Mouse (Mus musculus) stomach, embryonic 14.5 days (tissue): ENCODE results near the gene S1pr2. TPM values are rescaled to one million over a fixed set of nuclear protein-coding genes. Genes with fewer than 3 reads are reported as not detected.

Experiments
- ATAC-seq: fragments of 200-750 bp; cut with Nextera tagmentation; 2 replicates; pipeline ENCODE4 v1.8.0; 2017; ENCODE audit warnings: low read depth, moderate TSS enrichment; ENCODE audit not compliant: insufficient number of reproducible peaks, insufficient read depth, low FRiP score
- H3K27ac ChIP-seq: fragments of 300-500 bp; sonication (generic); 2 replicates; pipeline ENCODE4 v1.5.1; 2014; ENCODE audit warnings: mild to moderate bottlenecking, low read length, moderate library complexity, mixed read lengths
- H3K27me3 ChIP-seq: fragments of 300-500 bp; sonication (generic); 2 replicates; pipeline ENCODE4 v1.6.1; 2014; ENCODE audit warnings: low read length, control low read depth, mixed read lengths; ENCODE audit not compliant: control insufficient read depth, insufficient read depth
- H3K36me3 ChIP-seq: fragments of 300-500 bp; sonication (generic); 2 replicates; pipeline ENCODE4 v1.6.1; 2014; ENCODE audit warnings: mild to moderate bottlenecking, control low read depth, low read length, moderate library complexity, mixed read lengths; ENCODE audit not compliant: control insufficient read depth, insufficient read depth
- H3K4me1 ChIP-seq: fragments of 300-500 bp; sonication (generic); 2 replicates; pipeline ENCODE4 v1.6.1; 2014; ENCODE audit warnings: low read length, control low read depth, mixed read lengths; ENCODE audit not compliant: control insufficient read depth, insufficient read depth
- H3K4me2 ChIP-seq: fragments of 300-500 bp; sonication (generic); replicated peaks from 2 replicates; pipeline ENCODE4 v1.6.1; 2014; ENCODE audit warnings: low read depth, low read length, control low read depth
- H3K4me3 ChIP-seq: fragments of 300-500 bp; sonication (generic); 2 replicates; pipeline ENCODE4 v1.5.1; 2014; ENCODE audit warnings: low read depth, low read length, control low read depth
- H3K9ac ChIP-seq: fragments of 300-500 bp; sonication (generic); replicated peaks from 2 replicates; pipeline ENCODE4 v1.6.1; 2014; ENCODE audit warnings: low read depth, mild to moderate bottlenecking, control low read depth, low read length, moderate library complexity, mixed read lengths
- H3K9me3 ChIP-seq: fragments of 300-500 bp; sonication (generic); 2 replicates; pipeline ENCODE4 v1.6.1; 2016; ENCODE audit warnings: low read depth, low read length, control low read depth; ENCODE audit not compliant: control insufficient read depth
- WGBS: fragments of 180-500 bp; shearing (Covaris S2); extraction: QIAGEN DNeasy Blood & Tissue Kit; methylation state at CpG from one replicate; pipeline ENCODE4 v1.1.7; 2014; 5-methylcytosine and 5-hydroxymethylcytosine counted together
- polyA plus RNA-seq: library from polyadenylated mRNA; unstranded; fragments of >200 nt; fragmentation: Nextera tagmentation; extraction: Ambion mirVana; gene quantifications from 2 replicates; pipeline ENCODE4 v1.2.1, GENCODE M21; 2014

S1pr2 gene
- polyA plus RNA-seq, 1 experiment from 2014 or later = 52.3 TPM

- H3K4me2 ChIP-seq = no peak overlapping the region
- WGBS = 71% methylated on average over 5 of the region's 5 CpGs
- H3K27ac ChIP-seq = no peak overlapping the region
- no peaks in the 10 kb centered on the region for H3K9me3 ChIP-seq
- H3K4me3 ChIP-seq = no peak overlapping the region
- H3K4me1 ChIP-seq = peaks cover 8% of the 10 kb centered on the region
- no peak overlapping the region for H3K9ac ChIP-seq
- ATAC-seq = no peak
- H3K36me3 ChIP-seq = peaks cover 44% of the 10 kb centered on the region
- no peaks in the 10 kb centered on the region for H3K27me3 ChIP-seq
These were observed 9.8 kb downstream of the S1pr2 start for GRCm38 (mm10) chr9:20966747-20967146.

- Histone ChIP-seq H3K36me3 (peaks cover 44% of the 10 kb centered on the region), H3K4me1 (peaks cover under 1% of the 10 kb centered on the region; the same call in 1 of the 2 replicates), H3K9ac (no peak overlapping the region), H3K27me3 (no peaks in the 10 kb centered on the region), H3K27ac (no peak overlapping the region), H3K9me3 (no peaks in the 10 kb centered on the region), H3K4me2 (no peak overlapping the region), H3K4me3 (no peak overlapping the region)
- 83% methylated on average over 3 of the region's 3 CpGs for WGBS
- no peak for ATAC-seq
These were observed 10.6 kb downstream of the S1pr2 start for GRCm38 (mm10) chr9:20966008-20966407.

GRCm38 (mm10) chr9:20965606-20966005 is 11.0 kb downstream of the S1pr2 start:
- Histone ChIP-seq H3K27me3 (no peaks in the 10 kb centered on the region), H3K4me2 (no peak overlapping the region), H3K4me1 (no peaks in the 10 kb centered on the region), H3K27ac (no peak overlapping the region), H3K9me3 (no peaks in the 10 kb centered on the region), H3K36me3 (peaks cover 44% of the 10 kb centered on the region), H3K4me3 (no peak overlapping the region), H3K9ac (no peak overlapping the region)
- 80% methylated on average over 4 of the region's 4 CpGs for WGBS
- ATAC-seq = no peak

DNA sequence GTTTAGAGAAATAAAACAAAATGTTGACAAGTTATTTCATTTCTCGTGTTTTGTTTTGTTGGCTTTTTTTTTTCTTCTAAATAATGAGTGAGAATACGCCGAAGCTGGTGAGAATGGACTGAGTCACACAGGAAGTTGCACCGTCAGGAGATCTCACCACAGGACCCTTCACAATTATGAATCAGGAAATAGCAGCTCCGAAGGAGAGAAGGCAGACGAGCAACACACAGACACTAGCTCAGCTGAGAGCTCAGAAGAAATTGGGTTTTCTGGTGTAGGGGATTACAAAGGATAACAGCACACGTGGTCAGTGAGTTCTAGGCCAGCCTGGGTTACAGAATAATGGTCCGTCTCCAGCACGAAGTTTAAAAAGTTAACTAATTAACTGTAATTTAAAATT is 15.0 kb downstream of the S1pr2 start:
- Histone ChIP-seq H3K4me2 (no peak overlapping the region), H3K9me3 (no peaks in the 10 kb centered on the region)

DNA sequence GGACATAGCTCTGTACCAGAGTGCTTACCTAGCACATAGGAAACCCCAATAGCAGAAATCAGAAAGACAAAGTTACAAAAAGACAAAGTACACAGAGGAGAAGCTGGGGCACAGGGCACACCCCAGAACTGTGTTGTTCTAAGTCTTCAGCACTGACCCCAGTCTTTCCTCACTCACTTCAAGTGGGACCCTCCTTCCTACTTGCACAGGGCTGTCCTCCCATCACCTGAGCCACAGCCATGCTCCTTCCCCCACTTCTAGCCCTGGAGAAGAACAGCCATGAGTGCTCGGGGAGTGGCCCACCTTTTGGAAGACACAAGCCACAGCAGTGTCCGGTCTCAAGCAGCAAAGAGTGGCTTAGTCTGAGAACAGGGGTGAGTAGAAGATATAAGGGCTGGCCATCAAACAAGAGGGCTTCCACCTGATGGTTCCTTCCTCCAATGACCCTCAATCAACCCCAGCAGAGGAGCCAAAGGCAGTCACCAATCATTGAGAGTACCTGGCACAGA is 17.1 kb downstream of the S1pr2 start, which contains the start of gene Dnmt1:
TSS of gene Dnmt1 (minus strand) at position 459 of the 509 bp plus-strand sequence.
- WGBS = 91% methylated on average over 2 of the region's 2 CpGs
- no peaks in the 10 kb centered on the region for H3K4me1 ChIP-seq
- no peaks in the 10 kb centered on the region for H3K27me3 ChIP-seq
- no peak within 1 kb of the TSS for H3K27ac ChIP-seq
- no peak for ATAC-seq
- H3K9ac ChIP-seq = no peak within 1 kb of the TSS
- no peak within 1 kb of the TSS for H3K4me3 ChIP-seq
- H3K9me3 ChIP-seq = no peaks in the 10 kb centered on the region
- H3K36me3 ChIP-seq = no peaks in the 10 kb centered on the region
- H3K4me2 ChIP-seq = no peak within 1 kb of the TSS

More for the DNA sequence above, 15.0 kb downstream of the S1pr2 start:
- no peaks in the 10 kb centered on the region for H3K4me1 ChIP-seq
- 70% methylated on average over 9 of the region's 9 CpGs for WGBS
- no peaks in the 10 kb centered on the region for H3K27me3 ChIP-seq
- H3K9ac ChIP-seq = no peak overlapping the region
- no peak overlapping the region for H3K27ac ChIP-seq
- no peak for ATAC-seq
- H3K36me3 ChIP-seq = peaks cover 17% of the 10 kb centered on the region
- no peak overlapping the region for H3K4me3 ChIP-seq

- Histone ChIP-seq H3K4me3 (no peak overlapping the region), H3K9me3 (no peaks in the 10 kb centered on the region), H3K27ac (no peak overlapping the region), H3K4me1 (no peaks in the 10 kb centered on the region), H3K36me3 (no peaks in the 10 kb centered on the region), H3K27me3 (no peaks in the 10 kb centered on the region), H3K4me2 (no peak overlapping the region), H3K9ac (no peak overlapping the region)
- ATAC-seq = no peak
- WGBS = 72% methylated on average over 3 of the region's 3 CpGs
These were observed 19.6 kb downstream of the S1pr2 start for GRCm38 (mm10) chr9:20956989-20957388.

DNA sequence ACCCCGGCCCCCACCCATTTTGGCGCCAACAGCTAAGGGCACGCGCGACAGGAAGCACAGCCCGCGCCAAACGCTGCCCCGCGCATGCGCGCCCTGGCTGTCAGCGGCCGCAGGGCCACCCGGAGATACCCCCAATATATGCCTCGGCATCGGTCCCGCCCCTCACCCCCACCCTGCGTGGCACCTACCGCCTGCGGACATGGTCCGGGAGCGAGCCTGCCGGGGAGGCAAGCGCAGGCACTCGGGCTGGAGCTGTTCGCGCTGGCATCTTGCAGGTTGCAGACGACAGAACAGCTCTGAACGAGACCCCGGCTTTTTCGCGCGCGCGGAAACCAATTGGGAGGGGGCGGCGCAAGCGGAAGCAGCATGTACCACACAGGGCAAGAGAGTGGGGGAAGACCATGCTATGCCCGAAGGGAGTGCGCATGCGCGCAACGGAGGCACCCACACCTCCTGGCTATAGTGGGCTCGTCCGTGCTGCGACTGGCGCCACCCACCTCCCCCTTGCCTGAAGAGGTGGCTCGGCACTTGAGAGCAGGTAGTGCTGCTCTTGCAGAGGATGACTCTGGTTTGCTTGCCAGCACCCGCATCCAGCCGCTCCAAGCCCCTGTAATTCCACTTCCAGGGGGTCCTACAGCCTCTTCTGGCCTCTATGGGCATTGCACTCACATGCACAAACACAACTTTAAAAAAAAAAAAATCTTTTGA is 23.9 kb downstream of the S1pr2 start:
- no peaks in the 10 kb centered on the region for H3K9me3 ChIP-seq
- H3K4me2 ChIP-seq = peak overlapping the region; percentile 67
- under 1% methylated on average over 51 of the region's 51 CpGs for WGBS
- no peaks in the 10 kb centered on the region for H3K27me3 ChIP-seq
- H3K4me3 ChIP-seq = peak overlapping the region; percentile 71
- H3K27ac ChIP-seq = peak overlapping the region; percentile 87
- H3K36me3 ChIP-seq = no peaks in the 10 kb centered on the region
- peak overlapping the region; percentile 57 for H3K9ac ChIP-seq
- ATAC-seq = peak; percentile 95
- peaks cover 9% of the 10 kb centered on the region; the same call in 1 of the 2 replicates for H3K4me1 ChIP-seq

GRCm38 (mm10) chr9:20951966-20952519 is 24.5 kb downstream of the S1pr2 start:
- Histone ChIP-seq H3K36me3 (no peaks in the 10 kb centered on the region), H3K4me2 (peak overlapping the region; percentile 67), H3K27ac (peak overlapping the region; percentile 87), H3K4me3 (peak overlapping the region; percentile 71), H3K9me3 (no peaks in the 10 kb centered on the region), H3K4me1 (peaks cover 9% of the 10 kb centered on the region; the same call in 1 of the 2 replicates), H3K9ac (peak overlapping the region; percentile 57), H3K27me3 (no peaks in the 10 kb centered on the region)
- ATAC-seq = peak; percentile 66; the same call in 1 of the 2 replicates
- 0% methylated on average over 17 of the region's 17 CpGs for WGBS
